Mouse (Mus musculus) A20 (cell line): Measurements from ENCODE around the gene Mpv17l2.

Experiments used
- DNase-seq: peaks from one replicate; pipeline ENCODE4 v3.0.0-alpha.2; 2011; ENCODE audit warnings: low read depth, low spot score

Mpv17l2 gene

DNA sequence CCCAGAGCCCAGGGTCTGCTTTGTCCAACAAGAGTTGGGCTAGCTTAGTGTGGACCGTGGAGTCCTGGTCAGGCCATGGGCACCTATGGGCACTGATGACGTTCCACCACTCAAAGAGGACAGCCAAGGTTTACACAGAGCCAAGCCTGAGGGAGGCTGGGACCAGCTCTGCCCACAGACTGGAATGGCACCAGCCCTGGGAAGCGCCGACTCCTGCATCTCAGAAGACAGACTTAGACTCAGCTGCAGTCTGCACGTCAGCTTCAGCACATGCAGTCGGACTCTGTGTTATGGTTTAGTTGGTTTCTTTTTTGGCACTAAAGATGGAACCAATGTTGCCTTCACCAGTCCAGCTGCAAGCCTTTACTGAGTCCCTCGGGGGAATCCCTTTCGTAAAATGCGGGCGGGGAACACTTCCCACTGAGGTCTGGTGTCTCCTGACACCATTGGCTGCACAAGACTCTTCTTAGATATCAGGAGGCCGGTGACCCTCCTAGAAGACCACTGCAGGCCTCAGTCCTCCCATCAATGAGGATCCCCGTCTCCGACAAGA lies 10.5 kb downstream of the Mpv17l2 start:
- no peak for DNase-seq

GRCm38 (mm10) chr8:70749097-70749674 lies 11.6 kb downstream of the Mpv17l2 start:
- DNase-seq = no peak

- no peak for DNase-seq
Measured at GRCm38 (mm10) chr8:70748246-70749096, 12.3 kb downstream of the Mpv17l2 start.

GRCm38 (mm10) chr8:70747211-70747890 lies 13.4 kb downstream of the Mpv17l2 start:
- no peak for DNase-seq

GRCm38 (mm10) chr8:70746676-70747075 lies 14.1 kb downstream of the Mpv17l2 start:
- no peak for DNase-seq

GRCm38 (mm10) chr8:70745691-70746220 lies 15.0 kb downstream of the Mpv17l2 start:
- no peak for DNase-seq

GRCm38 (mm10) chr8:70744806-70745205 lies 15.9 kb downstream of the Mpv17l2 start:
- peak; percentile 86 for DNase-seq

- DNase-seq = peak; percentile 56
Measured at GRCm38 (mm10) chr8:70743656-70744590, 16.8 kb downstream of the Mpv17l2 start.

- no peak for DNase-seq
Measured at GRCm38 (mm10) chr8:70742981-70743655, 17.6 kb downstream of the Mpv17l2 start.

DNA sequence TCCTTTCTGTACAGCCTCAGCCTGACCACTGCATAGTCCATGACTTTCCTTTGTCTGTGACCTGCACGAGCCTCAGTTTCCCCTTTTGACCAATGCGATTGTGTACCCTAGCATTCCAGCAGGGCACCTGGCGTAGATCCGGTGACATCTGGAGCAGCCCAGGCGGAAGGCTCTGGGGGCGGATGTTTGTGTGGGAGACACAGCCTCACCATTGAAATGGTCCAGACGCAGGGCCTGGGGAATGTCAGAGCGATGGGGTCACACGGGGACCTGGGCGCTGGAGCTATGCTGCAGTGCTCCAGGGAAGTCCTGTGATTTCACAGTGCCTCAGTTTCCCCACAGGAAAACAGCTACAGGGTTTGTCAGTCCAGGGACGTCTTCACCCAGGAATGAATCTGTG lies 18.6 kb downstream of the Mpv17l2 start:
- DNase-seq = no peak

DNA sequence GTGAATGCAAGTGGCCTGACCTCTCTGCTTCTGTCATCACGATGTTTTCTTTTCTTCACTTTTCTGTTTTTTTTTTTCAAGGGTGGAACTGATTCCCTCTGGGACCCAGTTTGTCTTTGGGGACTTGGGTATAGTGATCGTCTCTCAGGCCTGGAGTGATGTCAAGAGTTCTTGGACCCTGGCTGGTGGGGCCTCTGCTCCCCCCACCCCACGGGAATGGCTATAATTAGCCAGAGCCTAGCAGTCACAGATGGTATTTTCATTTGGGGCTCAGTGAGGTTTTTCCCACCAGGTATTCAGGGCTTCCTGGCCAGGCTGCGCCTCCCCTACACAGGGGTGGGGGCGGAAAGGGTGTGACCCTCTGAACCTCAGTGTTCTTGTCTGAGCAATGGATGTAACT lies 19.1 kb downstream of the Mpv17l2 start:
- DNase-seq = no peak

- no peak for DNase-seq
Measured at GRCm38 (mm10) chr8:70738211-70738610, 22.5 kb downstream of the Mpv17l2 start.

GRCm38 (mm10) chr8:70737705-70738104 lies 23.0 kb downstream of the Mpv17l2 start:
- no peak for DNase-seq

GRCm38 (mm10) chr8:70730956-70731355 lies 29.8 kb downstream of the Mpv17l2 start:
- DNase-seq = peak; percentile 86

- peak; percentile 92 for DNase-seq
Measured at GRCm38 (mm10) chr8:70729808-70730475, 30.8 kb downstream of the Mpv17l2 start.

DNA sequence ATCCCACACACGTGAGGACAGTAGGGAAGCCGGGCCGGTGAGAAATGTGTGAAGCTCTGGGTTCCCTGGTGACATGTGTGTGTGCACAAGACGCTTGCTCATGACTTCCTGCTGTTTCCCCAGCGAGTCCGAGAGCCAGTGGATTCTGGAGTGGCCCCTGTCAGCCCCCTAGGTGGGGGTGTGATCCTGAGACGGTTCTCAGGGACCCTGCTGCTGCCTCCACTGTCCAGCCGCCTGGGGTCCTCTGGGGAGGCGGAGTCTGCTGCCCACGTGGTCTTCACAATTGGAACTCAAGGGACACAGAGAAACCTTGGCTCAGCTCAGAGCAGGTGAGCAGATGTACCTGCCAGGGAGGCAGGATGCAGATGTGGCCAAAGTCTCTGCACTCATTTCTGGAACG lies 34.0 kb downstream of the Mpv17l2 start:
- no peak for DNase-seq

DNA sequence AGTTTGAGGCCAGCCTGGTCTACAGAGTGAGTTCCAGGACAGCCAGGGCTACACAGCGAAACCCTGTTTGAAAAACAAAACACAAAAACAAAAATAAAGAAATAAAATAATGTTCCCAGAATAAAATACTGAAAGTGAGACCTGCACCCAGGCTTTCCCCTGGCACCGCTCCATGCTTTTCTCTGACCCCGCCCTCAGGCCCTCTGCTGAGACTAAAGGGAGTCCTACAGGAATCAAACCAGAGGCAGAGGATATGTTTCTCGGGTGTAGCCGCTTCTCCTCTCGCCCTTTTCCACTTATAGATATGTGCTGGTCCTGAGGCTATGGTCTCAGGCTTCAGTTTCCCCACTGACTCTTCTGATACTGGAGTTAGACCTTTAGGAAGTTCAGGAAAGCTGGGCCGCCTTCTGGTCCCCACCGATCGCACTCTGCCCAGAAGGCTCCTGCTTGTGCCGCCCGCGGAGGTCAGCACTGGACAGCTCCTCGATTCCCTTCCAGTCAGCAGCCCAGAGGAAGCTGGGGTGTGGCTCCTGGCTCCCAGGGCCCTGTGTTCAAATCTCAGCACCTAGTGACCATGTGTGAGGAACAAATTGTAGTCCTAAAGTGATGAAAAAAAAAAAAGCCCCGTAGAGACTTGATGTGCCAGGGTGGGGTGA lies 34.8 kb downstream of the Mpv17l2 start:
- no peak for DNase-seq

DNA sequence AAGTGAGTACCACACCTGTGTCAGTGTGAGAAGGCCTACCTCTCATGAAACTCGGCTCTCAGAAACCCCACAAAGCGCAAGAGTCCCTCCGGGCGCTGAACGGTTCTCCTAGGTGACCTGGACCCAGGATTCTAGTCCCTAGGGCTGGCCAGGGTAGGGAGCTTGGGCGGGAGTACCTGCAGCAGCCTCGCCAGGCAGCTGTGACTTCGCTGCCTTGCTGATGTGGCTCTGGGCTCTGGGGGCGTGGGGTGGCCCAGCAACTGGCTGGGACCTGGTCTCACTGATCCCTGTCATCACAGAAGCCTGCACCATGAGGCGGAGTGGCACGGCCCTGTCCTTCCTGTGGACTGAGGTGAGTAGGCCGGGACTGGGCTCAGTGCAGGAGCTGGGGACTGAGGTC lies 36.5 kb downstream of the Mpv17l2 start:
- peak; percentile 41 for DNase-seq

- DNase-seq = peak; percentile 71
Measured at GRCm38 (mm10) chr8:70723486-70724210, 37.1 kb downstream of the Mpv17l2 start, which contains the start of gene Pde4c. Pde4c (plus strand) TSS chr8:70723720.
